Mouse (Mus musculus) limb, embryonic 14.5 days (tissue): ENCODE measurements around the gene Trdn. TPM values are rescaled to one million over a fixed set of nuclear protein-coding genes. Genes with fewer than 3 reads are reported as not detected.
A peak's percentile ranks its signal among the peaks of the same experiment; 100 is the strongest.

Experiments
- ATAC-seq: fragments of 200-750 bp; cut with Nextera tagmentation; 2 replicates; pipeline ENCODE4 v1.8.0; 2017; ENCODE audit warnings: low read depth, moderate number of reproducible peaks, moderate TSS enrichment; ENCODE audit not compliant: low FRiP score
- DNase-seq: peaks from one replicate; pipeline ENCODE4 v3.0.0-alpha.2; 2015; ENCODE audit warnings: low spot score
- H3K27ac ChIP-seq: fragments of 300-500 bp; sonication (generic); replicated peaks from 2 replicates; pipeline ENCODE4 v1.5.1; 2014; ENCODE audit warnings: low read depth, mild to moderate bottlenecking, low read length, moderate library complexity, mixed read lengths
- H3K27me3 ChIP-seq: fragments of 300-500 bp; sonication (generic); 2 replicates; pipeline ENCODE4 v1.6.1; 2014; ENCODE audit warnings: low read length, mixed read lengths; ENCODE audit not compliant: control insufficient read depth, insufficient read depth
- H3K36me3 ChIP-seq: fragments of 300-500 bp; sonication (generic); 2 replicates; pipeline ENCODE4 v1.6.1; 2014; ENCODE audit warnings: mild to moderate bottlenecking, low read length, moderate library complexity, mixed read lengths; ENCODE audit not compliant: control insufficient read depth, insufficient read depth
- H3K4me1 ChIP-seq: fragments of 300-500 bp; sonication (generic); 2 replicates; pipeline ENCODE4 v1.6.1; 2014; ENCODE audit warnings: antibody characterized with exemption, low read length, mixed read lengths; ENCODE audit not compliant: control insufficient read depth, insufficient read depth
- H3K4me2 ChIP-seq: fragments of 300-500 bp; sonication (generic); replicated peaks from 2 replicates; pipeline ENCODE4 v1.6.1; 2014; ENCODE audit warnings: low read depth, mild to moderate bottlenecking, low read length, moderate library complexity; ENCODE audit not compliant: severe bottlenecking
- H3K4me3 ChIP-seq: fragments of 300-500 bp; sonication (generic); replicated peaks from 2 replicates; pipeline ENCODE4 v1.5.1; 2014; ENCODE audit warnings: low read length
- H3K9ac ChIP-seq: fragments of 300-500 bp; sonication (generic); 2 replicates; pipeline ENCODE4 v1.6.1; 2014; ENCODE audit warnings: mild to moderate bottlenecking, low read depth, low read length, moderate library complexity; ENCODE audit not compliant: severe bottlenecking
- H3K9me3 ChIP-seq: fragments of 300-500 bp; sonication (generic); 2 replicates; pipeline ENCODE4 v1.6.1; 2016; ENCODE audit warnings: low read length; ENCODE audit not compliant: control insufficient read depth
- POLR2A ChIP-seq: fragments of 200-500 bp; IDR thresholded peaks from 2 replicates; pipeline ENCODE4 v1.8.0; 2012; ENCODE audit warnings: inconsistent platforms, mild to moderate bottlenecking, moderate library complexity, borderline replicate concordance; ENCODE audit not compliant: insufficient read depth, insufficient read length; ENCODE audit errors: extremely low read depth
- WGBS: fragments of 180-500 bp; shearing (Covaris S2); extraction: QIAGEN DNeasy Blood & Tissue Kit; methylation state at CpG from one replicate; pipeline ENCODE4 v1.1.7; 2014; 5-methylcytosine and 5-hydroxymethylcytosine counted together
- polyA plus RNA-seq, 2 experiments: library from polyadenylated mRNA; depleted of rRNA in 1 of 2; stranded (reverse) in 1 of 2; unstranded in 1 of 2; fragments of >200 nt; fragmentation: Nextera tagmentation in 1 of 2; extraction: Ambion mirVana in 1 of 2; gene quantifications; 2 replicates each; pipeline versions ENCODE4 v1.2.1 to v1.2.3; 2012 to 2014

The Trdn gene
- polyA plus RNA-seq, 2 experiments, result 2.4 to 17.7 TPM

DNA sequence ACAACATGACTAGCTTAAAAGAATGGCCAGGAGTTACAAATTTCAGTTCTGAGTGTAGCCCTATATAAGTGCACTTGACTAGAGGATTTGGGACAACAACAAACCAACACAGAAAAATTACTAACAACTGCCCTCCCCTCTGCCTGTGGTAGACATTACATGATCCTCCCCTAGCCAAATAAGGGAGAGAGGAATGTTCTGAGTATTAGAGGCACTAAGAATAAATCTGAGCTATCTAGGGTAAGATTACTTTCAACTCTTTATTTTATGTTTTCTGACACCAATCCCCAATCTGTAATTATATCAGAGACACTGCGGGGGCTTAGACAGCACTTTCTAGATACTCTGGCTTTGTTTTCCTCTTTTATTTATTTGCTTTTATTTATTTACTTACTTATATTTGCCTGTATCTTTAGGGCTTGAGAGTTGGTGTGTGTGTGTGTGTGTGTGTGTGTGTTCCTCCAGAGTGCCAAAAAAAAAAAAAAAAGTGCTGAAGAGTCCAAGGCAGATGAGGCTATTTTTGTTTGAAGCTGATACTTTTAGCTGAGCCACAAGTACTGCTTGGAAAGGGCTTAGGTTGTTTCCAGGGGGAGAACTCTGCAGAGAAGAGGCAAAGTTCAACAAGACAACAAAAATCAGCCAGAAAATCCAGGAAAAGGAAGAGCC lies 2.7 kb downstream of the Trdn start:
- no peak overlapping the region for H3K27ac ChIP-seq
- no peaks in the 10 kb centered on the region for H3K36me3 ChIP-seq
- no peak for TF ChIP-seq POLR2A
- DNase-seq, result no peak
- 0 out of 2 replicates have a peak, but pooled peaks have one; percentile 34 for ATAC-seq
- no peak overlapping the region for H3K9ac ChIP-seq
- no peaks in the 10 kb centered on the region for H3K27me3 ChIP-seq
- H3K4me3 ChIP-seq, result no peak overlapping the region
- no peak overlapping the region for H3K4me2 ChIP-seq
- H3K9me3 ChIP-seq, result no peaks in the 10 kb centered on the region
- 84% methylated on average over 1 of the region's 1 CpGs for WGBS
- no peaks in the 10 kb centered on the region for H3K4me1 ChIP-seq

- Histone ChIP-seq H3K27ac (no peak overlapping the region), H3K4me3 (no peak overlapping the region), H3K9me3 (no peaks in the 10 kb centered on the region), H3K9ac (no peak overlapping the region), H3K4me1 (no peaks in the 10 kb centered on the region), H3K4me2 (no peak overlapping the region), H3K27me3 (no peaks in the 10 kb centered on the region), H3K36me3 (no peaks in the 10 kb centered on the region)
- 40% methylated on average over 5 of the region's 5 CpGs for WGBS
- ATAC-seq (no peak), DNase-seq (no peak)
- no peak for TF ChIP-seq POLR2A
Measured at GRCm38 (mm10) chr10:33083627-33084158, 3.3 kb downstream of the Trdn start.

DNA sequence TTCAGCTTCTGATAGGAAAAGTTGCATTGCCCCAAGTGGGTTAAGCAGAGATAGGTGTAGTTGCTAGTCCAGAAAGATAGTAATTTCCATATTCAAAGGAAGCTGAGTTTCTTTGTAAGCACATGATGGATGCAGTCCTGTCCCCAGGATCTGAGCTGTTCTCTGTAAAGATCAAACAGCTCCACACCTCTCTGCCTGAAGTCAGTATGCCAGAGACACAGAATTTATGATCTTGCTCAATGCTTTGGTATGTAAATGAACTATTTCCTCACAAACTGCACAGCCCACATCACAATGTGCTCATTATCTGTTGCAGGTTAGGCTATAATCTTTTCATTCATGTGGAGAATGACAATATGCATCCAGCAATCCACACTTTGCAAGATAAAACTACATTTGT lies 8.0 kb downstream of the Trdn start:
- Histone ChIP-seq H3K27ac (no peak overlapping the region), H3K4me3 (no peak overlapping the region), H3K36me3 (no peaks in the 10 kb centered on the region), H3K4me2 (no peak overlapping the region), H3K27me3 (no peaks in the 10 kb centered on the region), H3K9me3 (no peaks in the 10 kb centered on the region), H3K4me1 (no peaks in the 10 kb centered on the region), H3K9ac (no peak overlapping the region)
- TF ChIP-seq POLR2A, result no peak
- ATAC-seq, result no peak
- DNase-seq, result peak; percentile 8

DNA sequence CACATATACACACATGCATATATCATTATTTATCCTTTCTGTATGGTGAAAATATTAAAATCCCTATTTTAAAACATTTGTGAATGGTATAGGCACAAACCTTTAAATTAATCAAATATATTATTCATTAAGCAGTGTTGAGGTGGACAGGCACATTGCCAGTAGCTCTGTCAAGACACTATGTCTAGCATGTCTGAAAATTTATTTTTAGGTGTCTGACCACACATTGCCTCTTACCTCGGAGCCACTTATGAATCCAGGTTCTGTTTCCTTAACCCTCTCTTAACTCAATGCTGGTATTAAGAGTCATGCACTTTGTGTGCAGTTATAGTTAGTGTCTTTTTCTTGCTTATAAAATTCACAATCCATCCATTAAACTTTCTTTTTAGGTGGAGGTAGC lies 12.0 kb downstream of the Trdn start:
- H3K27ac ChIP-seq, result no peak overlapping the region
- no peaks in the 10 kb centered on the region for H3K27me3 ChIP-seq
- no peak overlapping the region for H3K9ac ChIP-seq
- 62% methylated on average over 1 of the region's 1 CpGs for WGBS
- no peak overlapping the region for H3K4me3 ChIP-seq
- H3K36me3 ChIP-seq, result no peaks in the 10 kb centered on the region
- no peaks in the 10 kb centered on the region for H3K4me1 ChIP-seq
- DNase-seq (no peak), ATAC-seq (no peak)
- no peak for TF ChIP-seq POLR2A
- H3K4me2 ChIP-seq, result no peak overlapping the region
- H3K9me3 ChIP-seq, result no peaks in the 10 kb centered on the region

DNA sequence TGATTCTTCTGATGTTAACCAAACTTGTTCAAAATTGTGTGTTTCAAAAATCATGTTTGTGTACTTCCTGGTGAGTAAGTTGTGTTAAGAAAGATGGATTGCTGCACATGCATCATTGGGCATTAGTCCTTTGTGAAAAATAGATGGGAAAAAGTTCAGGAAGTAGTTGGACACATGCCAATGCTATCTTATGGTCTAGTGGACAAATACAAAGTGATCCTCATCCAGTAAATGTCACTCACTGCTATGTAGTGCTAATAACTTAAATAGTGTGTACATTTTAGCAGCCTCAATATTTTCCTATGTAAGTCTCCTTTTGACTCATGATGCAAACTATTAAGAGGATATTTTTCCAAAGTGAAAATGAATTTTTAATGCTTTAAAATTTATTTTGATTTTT lies 27.6 kb downstream of the Trdn start:
- DNase-seq, result no peak

More for the DNA sequence above, 27.6 kb downstream of the Trdn start:
- Histone ChIP-seq H3K4me1 (no peaks in the 10 kb centered on the region), H3K4me3 (no peak overlapping the region), H3K9ac (no peak overlapping the region), H3K27ac (no peak overlapping the region), H3K36me3 (no peaks in the 10 kb centered on the region), H3K27me3 (no peaks in the 10 kb centered on the region), H3K4me2 (no peak overlapping the region), H3K9me3 (no peaks in the 10 kb centered on the region)
- TF ChIP-seq POLR2A, result no peak
- no peak for ATAC-seq
